Mouse (Mus musculus): ENCODE results near the gene Cfap43. TPM values are rescaled to one million over a fixed set of nuclear protein-coding genes. Genes with fewer than 3 reads are reported as not detected.

The Cfap43 gene
- total RNA-seq (2021) = 1 to 10 TPM in 1 of 2 experiments, not detected in 1; 1.1 TPM
- long read RNA-seq, experiment 1, partial matches to known transcripts = 0 of 1 reads
- long read RNA-seq, experiment 1, other reads (novel, unspliced or antisense) = 1 of 1 reads
- long read RNA-seq, experiment 2, partial matches to known transcripts = 0 of 2 reads
- long read RNA-seq, experiment 2, other reads (novel, unspliced or antisense) = 2 of 2 reads

- peak; percentile 93 to 94 for DNase-seq
Measured at GRCm38 (mm10) chr19:47919126-47919965, at the start of gene Cfap43, which contains the start of gene Itprip. TSS of gene Cfap43 (minus strand) at chr19:47919287. TSS of gene Itprip (minus strand) at chr19:47919299.

GRCm38 (mm10) chr19:47958181-47958580, 39.1 kb upstream of the Cfap43 start:
- DNase-seq = no peak

GRCm38 (mm10) chr19:47953169-47953568, 34.1 kb upstream of the Cfap43 start:
- no peak for DNase-seq

- DNase-seq = no peak
Measured at GRCm38 (mm10) chr19:47950946-47951345, 31.9 kb upstream of the Cfap43 start.

- DNase-seq = no peak
Measured at GRCm38 (mm10) chr19:47946821-47947465, 27.9 kb upstream of the Cfap43 start.

- no peak for DNase-seq
Measured at GRCm38 (mm10) chr19:47939361-47939760, 20.3 kb upstream of the Cfap43 start.

GRCm38 (mm10) chr19:47937443-47938406, 18.6 kb upstream of the Cfap43 start, which contains the start of gene Cfap58:
TSS of gene Cfap58 (plus strand) at chr19:47937675.
- DNase-seq = peak; percentile 38 to 62

- DNase-seq = no peak
Measured at GRCm38 (mm10) chr19:47936938-47937337, 17.9 kb upstream of the Cfap43 start.

- DNase-seq = no peak
Measured at GRCm38 (mm10) chr19:47936490-47936889, 17.4 kb upstream of the Cfap43 start.

GRCm38 (mm10) chr19:47935530-47935929, 16.4 kb upstream of the Cfap43 start:
- no peak for DNase-seq

GRCm38 (mm10) chr19:47934636-47935238, 15.7 kb upstream of the Cfap43 start:
- no peak for DNase-seq

GRCm38 (mm10) chr19:47934146-47934545, 15.1 kb upstream of the Cfap43 start:
- no peak for DNase-seq

GRCm38 (mm10) chr19:47931982-47932638, 13.0 kb upstream of the Cfap43 start:
- DNase-seq = peak; percentile 48 to 59

- DNase-seq = no peak
Measured at GRCm38 (mm10) chr19:47929043-47929442, 10.0 kb upstream of the Cfap43 start.

- no peak for DNase-seq
Measured at GRCm38 (mm10) chr19:47927032-47927431, 7.9 kb upstream of the Cfap43 start.

- DNase-seq = no peak
Measured at GRCm38 (mm10) chr19:47925819-47926218, 6.7 kb upstream of the Cfap43 start.

- peak; percentile 84 to 85 for DNase-seq
Measured at GRCm38 (mm10) chr19:47919966-47920375, 884 bp upstream of the Cfap43 start.

- DNase-seq = peak; percentile 56 to 57
Measured at GRCm38 (mm10) chr19:47918455-47919101, 509 bp downstream of the Cfap43 start.

GRCm38 (mm10) chr19:47918016-47918415, 1.1 kb downstream of the Cfap43 start:
- DNase-seq = peak in 1 of 2 experiments; percentile 44

- DNase-seq = no peak
Measured at GRCm38 (mm10) chr19:47917396-47917795, 1.7 kb downstream of the Cfap43 start.
